Mouse (Mus musculus) C2C12 (cell line): ENCODE data around the gene Grip1. TPM values are rescaled to one million over a fixed set of nuclear protein-coding genes. Genes with fewer than 3 reads are reported as not detected.

Experiments used
- H3K27me3 ChIP-seq: one replicate; pipeline ENCODE4 v1.6.1; 2011; ENCODE audit not compliant: control insufficient read depth, insufficient read depth, insufficient read length
- H3K36me3 ChIP-seq: one replicate; pipeline ENCODE4 v1.6.1; 2011; ENCODE audit not compliant: control insufficient read depth, insufficient read depth
- H3K4me3 ChIP-seq: one replicate; pipeline ENCODE4 v1.5.1; 2011; ENCODE audit warnings: mild to moderate bottlenecking, control low read depth; ENCODE audit not compliant: poor library complexity, insufficient read depth, severe bottlenecking
- H3K79me2 ChIP-seq: one replicate; pipeline ENCODE4 v1.6.1; 2011; ENCODE audit not compliant: control insufficient read depth, insufficient read depth
- H3K79me3 ChIP-seq: one replicate; pipeline ENCODE4 v1.6.1; 2011; ENCODE audit warnings: low read depth, control low read depth
- H3ac ChIP-seq: one replicate; pipeline ENCODE3; 2011; ENCODE audit warnings: low read depth; ENCODE audit not compliant: control insufficient read depth, insufficient read length
- CEBPB ChIP-seq: IDR thresholded peaks from one replicate; pipeline ENCODE4 v1.6.1; 2011; ENCODE audit warnings: low read depth, mild to moderate bottlenecking, control low read depth, moderate library complexity
- CTCF ChIP-seq: IDR thresholded peaks from one replicate; pipeline ENCODE4 v1.5.1; 2011; ENCODE audit not compliant: control insufficient read depth, insufficient read depth, insufficient read length
- FOSL1 ChIP-seq: IDR thresholded peaks from one replicate; pipeline ENCODE4 v1.8.0; 2011; ENCODE audit warnings: mild to moderate bottlenecking, low read length; ENCODE audit not compliant: poor library complexity, insufficient read depth, severe bottlenecking
- MAX ChIP-seq: IDR thresholded peaks from one replicate; pipeline ENCODE4 v1.6.1; 2011; ENCODE audit warnings: mild to moderate bottlenecking, control low read depth
- MYOD1 ChIP-seq: IDR thresholded peaks from one replicate; pipeline ENCODE4 v1.6.1; 2011; ENCODE audit warnings: low read depth; ENCODE audit not compliant: control insufficient read depth, insufficient read length
- MYOG ChIP-seq: IDR thresholded peaks from one replicate; pipeline ENCODE4 v1.6.1; 2011; ENCODE audit not compliant: control insufficient read depth, insufficient read length; ENCODE audit errors: extremely low read depth
- USF1 ChIP-seq: IDR thresholded peaks from one replicate; pipeline ENCODE4 v1.6.1; 2011; ENCODE audit warnings: low read depth, mild to moderate bottlenecking, control low read depth, moderate library complexity
- polyA plus RNA-seq: library from polyadenylated mRNA; unstranded; fragments of >200 nt; fragmentation: generic; extraction: Trizol; gene quantifications from one replicate; pipeline ENCODE4 v1.2.1, GENCODE M21; 2012; ENCODE audit warnings: missing spikeins

Grip1 gene
- polyA plus RNA-seq, 1 experiment = 0.02 TPM

DNA sequence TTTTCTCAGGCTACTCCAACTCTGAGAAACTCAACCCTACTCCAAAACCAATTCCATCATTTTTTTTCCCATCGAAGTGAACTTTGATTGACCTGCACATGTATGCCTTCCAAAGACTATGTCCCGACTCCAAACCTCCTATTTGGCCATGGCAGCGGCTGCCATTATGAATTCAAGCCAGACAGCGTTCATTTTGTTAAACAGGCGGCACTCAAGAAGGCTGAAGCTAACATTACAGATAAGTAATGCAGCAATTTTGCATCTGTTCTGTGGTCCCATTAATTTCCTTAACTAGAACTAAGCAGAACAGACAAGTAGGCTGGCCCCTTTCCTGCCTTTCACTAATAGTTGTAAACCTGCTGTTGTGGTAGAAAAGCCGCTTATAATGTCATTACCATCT, 577.3 kb downstream of the Grip1 start:
- TF ChIP-seq CEBPB (no peak), USF1 (no peak), MAX (no peak), MYOG (no peak), FOSL1 (no peak), CTCF (no peak), MYOD1 (no peak)
- Histone ChIP-seq H3ac (no peak overlapping the region), H3K36me3 (no peaks in the 10 kb centered on the region), H3K4me3 (no peak overlapping the region), H3K79me2 (no peaks in the 10 kb centered on the region), H3K27me3 (no peaks in the 10 kb centered on the region), H3K79me3 (no peaks in the 10 kb centered on the region)

DNA sequence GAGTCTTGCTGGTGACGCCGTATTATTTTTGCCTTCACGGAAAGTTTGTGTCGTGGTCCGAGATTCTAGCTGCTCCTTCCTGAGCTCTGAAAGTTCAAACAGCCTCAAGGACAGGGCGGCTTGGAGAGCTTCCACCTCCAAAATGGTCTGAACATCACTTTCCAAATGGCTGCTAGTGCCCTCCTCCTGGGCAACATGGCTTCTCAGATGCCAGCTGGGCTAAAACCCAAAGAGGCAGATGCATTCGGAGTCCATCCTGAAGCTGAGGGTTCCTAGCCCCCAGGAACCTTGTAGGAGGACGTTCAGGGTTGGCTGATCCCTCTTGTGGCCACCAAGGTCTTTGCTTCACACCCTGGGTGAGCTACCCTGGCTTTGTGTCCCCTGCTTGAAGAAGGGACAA, 577.7 kb downstream of the Grip1 start:
- H3K4me3 ChIP-seq = no peak overlapping the region
- no peaks in the 10 kb centered on the region for H3K79me3 ChIP-seq
- no peak overlapping the region for H3ac ChIP-seq
- H3K36me3 ChIP-seq = no peaks in the 10 kb centered on the region
- TF ChIP-seq CEBPB (no peak), CTCF (no peak), USF1 (no peak), MYOD1 (no peak), MAX (no peak), FOSL1 (no peak), MYOG (no peak)
- H3K27me3 ChIP-seq = peaks cover 1% of the 10 kb centered on the region
- no peaks in the 10 kb centered on the region for H3K79me2 ChIP-seq

DNA sequence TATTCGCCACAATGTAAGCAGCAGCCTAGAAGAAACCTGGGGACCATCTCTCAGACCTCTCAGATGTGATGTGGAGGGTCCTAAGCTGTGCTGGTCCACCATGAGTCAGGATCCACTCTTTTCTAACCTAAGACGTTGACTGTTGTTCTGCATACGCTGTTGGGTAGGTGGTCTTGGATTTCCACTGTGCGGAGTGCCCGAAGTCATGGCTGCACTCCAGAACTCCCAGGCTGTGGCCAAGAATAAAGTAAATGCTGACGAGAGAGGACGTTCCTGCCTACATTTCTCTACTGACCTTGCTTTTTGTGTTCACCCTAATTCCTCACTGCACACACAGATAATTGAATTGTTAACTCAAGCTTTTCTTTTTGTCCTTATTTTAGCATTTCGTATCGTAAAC, 580.2 kb downstream of the Grip1 start:
- TF ChIP-seq FOSL1 (no peak), MYOG (no peak), MAX (no peak), CEBPB (no peak), CTCF (no peak), MYOD1 (no peak), USF1 (no peak)
- peaks cover 6% of the 10 kb centered on the region for H3K27me3 ChIP-seq
- no peaks in the 10 kb centered on the region for H3K36me3 ChIP-seq
- H3K79me3 ChIP-seq = no peaks in the 10 kb centered on the region
- H3K79me2 ChIP-seq = no peaks in the 10 kb centered on the region
- H3ac ChIP-seq = no peak overlapping the region
- no peak overlapping the region for H3K4me3 ChIP-seq

- no peaks in the 10 kb centered on the region for H3K79me2 ChIP-seq
- no peaks in the 10 kb centered on the region for H3K36me3 ChIP-seq
- H3K27me3 ChIP-seq = peaks cover 6% of the 10 kb centered on the region
- H3K79me3 ChIP-seq = no peaks in the 10 kb centered on the region
- no peak for TF ChIP-seq CTCF
- TF ChIP-seq MYOD1 = no peak
- TF ChIP-seq FOSL1 = no peak
- TF ChIP-seq USF1 = no peak
- TF ChIP-seq MAX = no peak
- no peak for TF ChIP-seq CEBPB
- no peak for TF ChIP-seq MYOG
- H3K4me3 ChIP-seq = no peak overlapping the region
- no peak overlapping the region for H3ac ChIP-seq
Observed at GRCm38 (mm10) chr10:120035211-120035733, 581.6 kb downstream of the Grip1 start.

- H3ac ChIP-seq = no peak overlapping the region
- peaks cover 6% of the 10 kb centered on the region for H3K27me3 ChIP-seq
- no peak overlapping the region for H3K4me3 ChIP-seq
- no peaks in the 10 kb centered on the region for H3K79me3 ChIP-seq
- TF ChIP-seq CTCF = no peak
- TF ChIP-seq CEBPB = no peak
- no peak for TF ChIP-seq MAX
- TF ChIP-seq FOSL1 = no peak
- TF ChIP-seq MYOG = no peak
- TF ChIP-seq MYOD1 = no peak
- TF ChIP-seq USF1 = no peak
- H3K36me3 ChIP-seq = no peaks in the 10 kb centered on the region
- no peaks in the 10 kb centered on the region for H3K79me2 ChIP-seq
Observed at GRCm38 (mm10) chr10:120035824-120036223, 582.2 kb downstream of the Grip1 start.

DNA sequence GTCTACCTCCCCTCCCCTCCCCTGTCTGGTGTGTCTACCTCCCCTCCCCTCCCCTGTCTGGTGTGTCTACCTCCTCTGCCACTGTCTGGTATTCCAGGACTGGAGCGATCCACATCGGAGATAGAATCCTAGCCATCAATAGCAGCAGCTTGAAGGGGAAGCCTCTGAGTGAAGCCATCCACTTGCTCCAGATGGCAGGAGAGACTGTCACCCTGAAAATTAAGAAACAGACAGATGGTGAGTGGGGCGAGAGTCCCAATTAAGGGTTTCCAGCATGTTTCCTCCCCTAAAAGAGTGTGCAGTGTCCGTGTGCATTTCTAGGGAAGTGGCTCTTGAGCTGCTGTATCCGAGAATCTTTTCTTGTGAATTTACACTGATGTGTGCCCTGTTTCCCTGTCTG, 584.6 kb downstream of the Grip1 start:
- no peaks in the 10 kb centered on the region for H3K79me3 ChIP-seq
- H3K36me3 ChIP-seq = no peaks in the 10 kb centered on the region
- no peak overlapping the region for H3K4me3 ChIP-seq
- no peaks in the 10 kb centered on the region for H3K79me2 ChIP-seq
- H3ac ChIP-seq = no peak overlapping the region
- TF ChIP-seq FOSL1 = no peak
- TF ChIP-seq MYOD1 = no peak
- TF ChIP-seq MAX = no peak
- peaks cover 6% of the 10 kb centered on the region for H3K27me3 ChIP-seq
